Mouse (Mus musculus) embryonic facial prominence, embryonic 13.5 days (tissue): ENCODE measurements around the gene Edem2. TPM values are rescaled to one million over a fixed set of nuclear protein-coding genes. Genes with fewer than 3 reads are reported as not detected.

Experiments
- ATAC-seq: fragments of 200-750 bp; cut with Nextera tagmentation; 2 replicates; pipeline ENCODE4 v1.8.0; 2017; ENCODE audit warnings: low read depth; ENCODE audit not compliant: insufficient number of reproducible peaks, insufficient read depth, low FRiP score, low TSS enrichment
- H3K27ac ChIP-seq: fragments of 300-500 bp; sonication (generic); 2 replicates; pipeline ENCODE4 v1.5.1; 2015; ENCODE audit warnings: moderate library complexity, mild to moderate bottlenecking, inconsistent platforms
- H3K27me3 ChIP-seq: fragments of 300-500 bp; sonication (generic); 2 replicates; pipeline ENCODE4 v1.6.1; 2015; ENCODE audit warnings: mild to moderate bottlenecking, inconsistent platforms
- H3K36me3 ChIP-seq: fragments of 300-500 bp; sonication (generic); 2 replicates; pipeline ENCODE4 v1.6.1; 2015; ENCODE audit warnings: mild to moderate bottlenecking, inconsistent platforms
- H3K4me1 ChIP-seq: fragments of 300-500 bp; sonication (generic); 2 replicates; pipeline ENCODE4 v1.6.1; 2015; ENCODE audit warnings: inconsistent platforms
- H3K4me2 ChIP-seq: fragments of 300-500 bp; sonication (generic); 2 replicates; pipeline ENCODE4 v1.6.1; 2015; ENCODE audit warnings: moderate library complexity, mild to moderate bottlenecking, inconsistent platforms
- H3K4me3 ChIP-seq: fragments of 300-500 bp; sonication (generic); 2 replicates; pipeline ENCODE4 v1.5.1; 2015; ENCODE audit warnings: mild to moderate bottlenecking, inconsistent platforms
- H3K9ac ChIP-seq: fragments of 300-500 bp; sonication (generic); 2 replicates; pipeline ENCODE4 v1.6.1; 2015; ENCODE audit warnings: mild to moderate bottlenecking, inconsistent platforms
- H3K9me3 ChIP-seq: fragments of 300-500 bp; sonication (generic); 2 replicates; pipeline ENCODE4 v1.6.1; 2016; ENCODE audit warnings: inconsistent platforms
- WGBS: fragments of 180-500 bp; shearing (Covaris S2); methylation state at CpG from one replicate; pipeline ENCODE4 v1.1.7; 2015; ENCODE audit warnings: mixed read lengths; 5-methylcytosine and 5-hydroxymethylcytosine counted together
- polyA plus RNA-seq: library from polyadenylated mRNA; unstranded; fragments of >200 nt; fragmentation: Nextera tagmentation; extraction: Ambion mirVana; gene quantifications from 2 replicates; pipeline ENCODE4 v1.2.1, GENCODE M21; 2015

Gene Edem2
- 27.5 and 32.5 TPM in 2 replicates for polyA plus RNA-seq

GRCm38 (mm10) chr2:155729158-155729645, at the start of gene Edem2:
TSS of gene Edem2 (minus strand) at chr2:155729475.
- peak; percentile 69 for ATAC-seq
- WGBS, result under 1% methylated on average over 33 of the region's 33 CpGs
- Histone ChIP-seq H3K36me3 (no peaks in the 10 kb centered on the region), H3K9me3 (no peaks in the 10 kb centered on the region), H3K27me3 (no peaks in the 10 kb centered on the region), H3K27ac (no peak within 1 kb of the TSS), H3K9ac (peak within 1 kb of the TSS; percentile 82), H3K4me1 (peaks cover 9% of the 10 kb centered on the region), H3K4me3 (peak within 1 kb of the TSS; percentile 91), H3K4me2 (peak within 1 kb of the TSS; percentile 92)

DNA sequence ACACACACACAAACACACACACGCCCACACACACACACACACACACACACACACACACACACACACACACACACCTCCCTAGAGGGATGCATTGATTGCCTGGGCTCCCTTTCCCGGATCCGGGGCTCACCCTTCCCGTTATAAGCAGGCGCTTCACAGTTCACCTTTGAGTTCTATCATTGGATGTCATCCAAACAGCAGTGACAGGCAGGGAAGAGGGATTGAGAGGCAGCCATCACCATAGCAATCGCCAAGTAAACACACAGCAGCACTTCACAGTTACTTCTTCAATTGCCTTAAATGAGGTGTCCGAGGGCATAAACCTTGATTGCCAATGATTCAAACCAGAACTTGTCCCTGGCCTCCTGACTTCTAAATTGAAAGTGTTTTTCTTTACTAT, 49.8 kb upstream of the Edem2 start:
- Histone ChIP-seq H3K27me3 (peaks cover 44% of the 10 kb centered on the region), H3K4me1 (peaks cover 6% of the 10 kb centered on the region), H3K4me3 (no peak overlapping the region), H3K27ac (no peak overlapping the region), H3K4me2 (no peak overlapping the region), H3K9ac (no peak overlapping the region), H3K9me3 (no peaks in the 10 kb centered on the region), H3K36me3 (no peaks in the 10 kb centered on the region)
- WGBS, result 66% methylated on average over 6 of the region's 7 CpGs
- ATAC-seq, result no peak

GRCm38 (mm10) chr2:155778004-155778403, 48.7 kb upstream of the Edem2 start:
- Histone ChIP-seq H3K9me3 (no peaks in the 10 kb centered on the region), H3K27me3 (peaks cover 55% of the 10 kb centered on the region), H3K9ac (no peak overlapping the region), H3K4me2 (no peak overlapping the region), H3K36me3 (no peaks in the 10 kb centered on the region), H3K4me3 (no peak overlapping the region), H3K4me1 (peaks cover 6% of the 10 kb centered on the region), H3K27ac (no peak overlapping the region)
- ATAC-seq, result no peak
- 71% methylated on average over 6 of the region's 6 CpGs for whole genome bisulfite sequencing

GRCm38 (mm10) chr2:155777688-155777985, 48.4 kb upstream of the Edem2 start:
- Histone ChIP-seq H3K9me3 (no peaks in the 10 kb centered on the region), H3K27ac (no peak overlapping the region), H3K27me3 (peaks cover 59% of the 10 kb centered on the region), H3K9ac (no peak overlapping the region), H3K4me2 (no peak overlapping the region), H3K4me3 (no peak overlapping the region), H3K36me3 (no peaks in the 10 kb centered on the region), H3K4me1 (peaks cover 6% of the 10 kb centered on the region)
- no peak for ATAC-seq
- WGBS, result 75% methylated on average over 4 of the region's 4 CpGs

GRCm38 (mm10) chr2:155776824-155777687, 47.8 kb upstream of the Edem2 start:
- whole genome bisulfite sequencing, result 59% methylated on average over 10 of the region's 10 CpGs
- no peaks in the 10 kb centered on the region for H3K9me3 ChIP-seq
- no peak overlapping the region for H3K4me2 ChIP-seq
- no peak for ATAC-seq
- H3K4me3 ChIP-seq, result no peak overlapping the region
- no peak overlapping the region for H3K9ac ChIP-seq
- peaks cover 64% of the 10 kb centered on the region for H3K27me3 ChIP-seq
- H3K4me1 ChIP-seq, result peaks cover 6% of the 10 kb centered on the region
- H3K27ac ChIP-seq, result no peak overlapping the region
- no peaks in the 10 kb centered on the region for H3K36me3 ChIP-seq

GRCm38 (mm10) chr2:155775685-155776263, 46.5 kb upstream of the Edem2 start:
- no peaks in the 10 kb centered on the region for H3K36me3 ChIP-seq
- WGBS, result 2% methylated on average over 43 of the region's 44 CpGs
- peaks cover 6% of the 10 kb centered on the region for H3K4me1 ChIP-seq
- H3K4me2 ChIP-seq, result peak overlapping the region; percentile 97
- peak overlapping the region; percentile 62 for H3K4me3 ChIP-seq
- H3K9me3 ChIP-seq, result no peaks in the 10 kb centered on the region
- 0 out of 2 replicates have a peak overlapping the region, but pooled peaks have one; percentile 27 for H3K9ac ChIP-seq
- no peak overlapping the region for H3K27ac ChIP-seq
- H3K27me3 ChIP-seq, result peaks cover 68% of the 10 kb centered on the region
- peak; percentile 52 for ATAC-seq

DNA sequence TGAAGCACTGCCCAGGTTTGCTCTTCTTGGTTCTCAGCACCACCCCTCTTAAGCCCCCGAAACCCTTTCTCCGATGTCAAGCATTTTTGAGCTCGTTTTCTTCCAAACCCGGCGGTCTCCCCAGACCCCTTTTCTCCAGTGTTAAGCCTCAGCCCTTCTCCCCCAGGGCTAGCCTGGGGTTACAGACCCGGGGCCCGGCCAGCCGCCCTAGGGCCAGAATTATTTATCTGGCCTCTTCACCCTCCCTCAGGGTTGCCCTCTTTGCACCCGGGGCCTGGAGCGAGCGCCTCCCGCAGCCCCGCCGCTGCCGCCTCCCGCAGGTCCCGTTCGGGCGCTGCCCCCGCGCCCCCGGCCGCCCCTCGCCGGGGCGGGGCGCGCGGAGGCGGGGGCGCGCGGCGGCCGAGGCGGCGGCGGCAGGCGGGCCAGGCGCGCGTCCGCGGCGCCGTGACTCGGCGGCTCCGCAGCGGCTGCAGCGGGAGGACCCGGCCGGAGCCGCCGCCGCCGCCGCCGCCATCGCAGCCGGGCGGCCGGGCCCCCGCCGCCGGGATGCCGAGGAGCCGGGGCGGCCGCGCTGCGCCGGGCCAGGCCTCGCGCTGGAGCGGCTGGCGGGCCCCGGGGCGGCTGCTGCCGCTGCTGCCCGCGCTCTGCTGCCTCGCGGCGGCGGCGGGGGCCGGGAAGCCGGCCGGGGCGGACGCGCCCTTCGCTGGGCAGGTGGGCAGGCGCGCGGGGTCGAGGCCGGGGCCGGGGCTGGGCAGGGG, 45.8 kb upstream of the Edem2 start, which contains the start of gene Mmp24:
TSS of gene Mmp24 (plus strand) at position 416 of the 758 bp plus-strand sequence.
- no peaks in the 10 kb centered on the region for H3K36me3 ChIP-seq
- ATAC-seq, result no peak
- no peak within 1 kb of the TSS for H3K27ac ChIP-seq
- H3K4me2 ChIP-seq, result peak within 1 kb of the TSS; percentile 97
- H3K9me3 ChIP-seq, result no peaks in the 10 kb centered on the region
- 0 out of 2 replicates have a peak within 1 kb of the TSS, but pooled peaks have one; percentile 27 for H3K9ac ChIP-seq
- peaks cover 6% of the 10 kb centered on the region for H3K4me1 ChIP-seq
- 1% methylated on average over 80 of the region's 100 CpGs for WGBS
- H3K4me3 ChIP-seq, result peak within 1 kb of the TSS; percentile 62
- peaks cover 68% of the 10 kb centered on the region for H3K27me3 ChIP-seq

DNA sequence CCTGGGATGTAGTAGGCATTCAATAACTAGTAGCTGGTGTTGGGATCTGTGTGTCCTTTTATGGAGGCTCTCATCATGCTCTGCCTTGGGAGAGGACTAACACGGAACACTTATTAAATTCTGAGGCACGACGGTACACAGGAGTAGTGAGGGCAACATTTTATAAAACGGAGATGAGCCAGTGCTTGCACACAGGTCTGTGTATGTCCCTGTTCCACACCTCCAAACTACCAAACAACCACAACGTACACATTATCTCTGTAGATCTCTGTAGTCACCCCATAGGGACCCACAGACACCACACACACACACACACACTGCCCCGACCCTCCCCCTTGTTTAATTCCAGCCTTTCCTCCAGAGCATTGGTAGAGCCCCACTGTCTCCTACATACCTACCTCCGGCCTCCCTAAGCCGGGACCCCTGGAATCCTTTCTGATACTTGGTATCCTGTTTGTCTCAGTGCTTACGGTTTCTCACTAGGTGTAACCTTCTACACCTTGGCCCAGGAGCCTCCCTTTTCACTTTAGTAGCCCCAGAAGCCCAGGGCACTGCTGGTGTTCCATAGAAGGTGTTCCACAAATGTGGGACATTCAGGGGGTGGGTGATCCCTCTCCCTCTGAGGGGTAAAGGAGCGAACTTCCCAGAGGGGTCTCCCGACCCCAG, 45.1 kb upstream of the Edem2 start:
- Histone ChIP-seq H3K4me1 (peaks cover 6% of the 10 kb centered on the region), H3K9ac (no peak overlapping the region), H3K27me3 (peaks cover 68% of the 10 kb centered on the region), H3K9me3 (no peaks in the 10 kb centered on the region), H3K4me2 (peak overlapping the region; percentile 97), H3K36me3 (no peaks in the 10 kb centered on the region), H3K27ac (no peak overlapping the region), H3K4me3 (peak overlapping the region; percentile 62)
- WGBS, result 53% methylated on average over 11 of the region's 11 CpGs
- ATAC-seq, result no peak

DNA sequence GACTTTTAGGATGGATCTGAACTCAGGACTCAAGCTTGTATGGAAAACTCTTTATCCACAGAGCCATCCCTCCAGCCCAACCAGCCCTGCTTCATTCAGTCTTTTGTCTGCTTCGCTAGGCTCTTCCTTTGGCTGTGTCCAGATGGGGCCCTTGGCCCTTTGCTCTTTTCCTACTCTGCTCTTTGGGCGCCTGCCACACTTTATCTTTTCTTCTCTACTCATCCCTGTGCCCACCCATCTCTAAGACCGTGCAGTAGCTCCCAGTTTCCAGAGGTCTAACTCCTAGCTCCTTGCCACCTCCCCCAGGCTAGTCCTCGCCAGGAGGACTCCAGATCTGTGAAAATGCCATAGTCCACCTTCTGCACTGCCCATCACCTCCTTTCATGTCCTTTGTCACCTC, 44.4 kb upstream of the Edem2 start:
- Histone ChIP-seq H3K27ac (no peak overlapping the region), H3K9ac (no peak overlapping the region), H3K4me2 (no peak overlapping the region), H3K36me3 (no peaks in the 10 kb centered on the region), H3K4me1 (peaks cover 6% of the 10 kb centered on the region), H3K4me3 (no peak overlapping the region), H3K9me3 (no peaks in the 10 kb centered on the region), H3K27me3 (peaks cover 68% of the 10 kb centered on the region)
- 70% methylated on average over 4 of the region's 4 CpGs for WGBS
- ATAC-seq, result no peak

GRCm38 (mm10) chr2:155764679-155765418, 35.6 kb upstream of the Edem2 start:
- Histone ChIP-seq H3K9me3 (no peaks in the 10 kb centered on the region), H3K4me1 (no peaks in the 10 kb centered on the region), H3K36me3 (no peaks in the 10 kb centered on the region), H3K27ac (no peak overlapping the region), H3K27me3 (0 out of 2 replicates have a peak, but pooled peaks cover 7% of the 10 kb centered on the region), H3K4me2 (no peak overlapping the region), H3K9ac (0 out of 2 replicates have a peak overlapping the region, but pooled peaks have one; percentile 21), H3K4me3 (no peak overlapping the region)
- 52% methylated on average over 13 of the region's 13 CpGs for WGBS
- ATAC-seq, result no peak
